Mouse (Mus musculus): ENCODE results near the gene Tsfm. TPM values are rescaled to one million over a fixed set of nuclear protein-coding genes. Genes with fewer than 3 reads are reported as not detected.

The Tsfm gene
- total RNA-seq, 2 experiments from 2014 or later, result 64.4 to 71.3 TPM

DNA sequence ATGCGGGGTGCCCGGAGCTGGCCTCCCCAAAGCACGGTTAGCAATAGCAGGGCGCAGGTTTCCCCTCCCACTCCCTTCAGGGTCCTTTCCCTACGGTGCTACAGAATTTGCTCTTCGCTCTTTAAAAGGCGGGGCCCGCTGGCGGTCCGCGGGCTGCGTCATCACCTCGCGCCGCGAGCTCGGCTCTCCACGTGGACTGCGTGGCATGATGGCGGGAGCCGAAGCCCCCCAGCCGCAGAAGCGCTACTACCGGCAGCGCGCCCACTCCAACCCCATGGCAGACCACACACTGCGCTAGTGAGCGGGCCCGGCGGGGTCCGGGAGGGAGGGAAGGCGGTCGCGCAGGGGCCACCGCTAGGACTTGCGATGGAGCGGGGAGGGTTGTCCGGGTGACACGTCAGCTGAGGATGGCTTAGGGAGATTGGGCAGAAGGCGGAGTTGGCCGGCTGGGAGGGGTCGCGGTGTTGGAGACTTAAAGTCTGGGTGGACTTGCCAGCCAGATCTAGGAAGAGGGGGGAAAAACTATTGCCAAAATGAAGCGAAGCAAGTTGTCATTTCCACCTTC lies 11.2 kb upstream of the Tsfm start:
- DNase-seq, result peak; percentile 89 to 93

- peak; percentile 45 to 69 for DNase-seq
Measured at GRCm38 (mm10) chr10:127041274-127041766, 10.7 kb upstream of the Tsfm start, which contains the start of the genes Mettl1 and Eef1akmt3. Gene Mettl1, plus strand, starts transcription at chr10:127041414. Gene Eef1akmt3, minus strand, starts transcription at chr10:127041513.

DNA sequence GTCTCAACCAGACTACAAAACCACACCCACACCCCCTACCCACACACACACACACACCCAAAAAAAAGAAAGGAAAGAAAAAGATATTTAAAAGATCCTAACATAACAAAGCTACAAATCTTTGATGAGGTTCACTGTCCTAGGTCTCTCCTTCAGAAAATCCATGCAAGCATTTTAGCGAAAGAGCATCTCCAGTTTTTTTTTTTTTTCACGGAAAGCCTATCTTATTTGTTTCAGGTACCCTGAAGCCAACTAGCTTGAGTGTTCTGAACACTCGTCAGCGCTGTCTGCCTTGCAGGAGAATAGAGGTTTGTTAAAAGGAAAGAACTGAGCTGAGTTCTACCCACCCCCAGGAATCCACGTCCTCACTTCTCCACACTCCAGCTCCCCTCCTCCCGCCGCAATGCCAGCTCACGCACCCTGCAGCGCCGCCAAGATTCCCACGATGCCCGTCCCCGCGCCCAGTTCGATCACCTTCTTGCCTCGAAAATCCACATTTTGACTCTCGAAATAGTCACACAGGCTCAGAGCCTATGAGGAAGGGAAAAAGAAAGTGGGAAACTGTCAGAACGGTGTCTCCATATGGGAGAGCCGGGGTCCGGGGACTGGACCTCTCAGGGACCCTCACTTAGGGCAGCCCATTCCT lies 10.1 kb upstream of the Tsfm start:
- peak; percentile 39 to 40 for DNase-seq

GRCm38 (mm10) chr10:127037641-127038040 lies 7.0 kb upstream of the Tsfm start:
- DNase-seq, result no peak

- no peak for DNase-seq
Measured at GRCm38 (mm10) chr10:127036273-127036672, 5.6 kb upstream of the Tsfm start.

DNA sequence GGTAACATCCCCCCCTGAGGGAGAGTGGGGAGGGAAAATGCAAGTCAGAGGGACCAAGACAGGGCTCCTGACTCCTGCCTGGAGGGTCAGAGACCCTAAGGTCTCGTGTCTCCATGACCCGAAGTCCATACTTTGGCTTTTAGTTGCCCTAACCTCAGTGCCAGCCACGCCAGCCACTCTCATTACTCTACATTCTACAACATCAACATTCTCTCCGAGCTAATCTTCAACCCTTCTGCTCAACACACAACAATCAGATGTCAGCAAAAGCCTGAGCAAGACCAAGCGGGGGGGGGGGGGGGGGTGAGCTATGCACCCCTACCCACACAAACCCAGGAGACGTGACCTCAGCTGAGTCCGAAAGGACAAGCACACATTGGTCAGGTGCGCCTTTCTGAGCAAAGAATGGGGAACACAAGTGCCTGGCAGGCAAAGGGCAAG lies 2.7 kb upstream of the Tsfm start:
- DNase-seq, result no peak

GRCm38 (mm10) chr10:127018422-127018821 lies 12.2 kb downstream of the Tsfm start:
- DNase-seq, result no peak

GRCm38 (mm10) chr10:127017071-127017470 lies 13.6 kb downstream of the Tsfm start:
- DNase-seq, result no peak

- DNase-seq, result no peak
Measured at GRCm38 (mm10) chr10:127016488-127016887, 14.2 kb downstream of the Tsfm start.

- peak in 1 of 2 experiments; percentile 36 for DNase-seq
Measured at GRCm38 (mm10) chr10:127003806-127004205, 26.8 kb downstream of the Tsfm start.

- DNase-seq, result peak; percentile 79 to 84
Measured at GRCm38 (mm10) chr10:127003334-127003733, 27.3 kb downstream of the Tsfm start.

DNA sequence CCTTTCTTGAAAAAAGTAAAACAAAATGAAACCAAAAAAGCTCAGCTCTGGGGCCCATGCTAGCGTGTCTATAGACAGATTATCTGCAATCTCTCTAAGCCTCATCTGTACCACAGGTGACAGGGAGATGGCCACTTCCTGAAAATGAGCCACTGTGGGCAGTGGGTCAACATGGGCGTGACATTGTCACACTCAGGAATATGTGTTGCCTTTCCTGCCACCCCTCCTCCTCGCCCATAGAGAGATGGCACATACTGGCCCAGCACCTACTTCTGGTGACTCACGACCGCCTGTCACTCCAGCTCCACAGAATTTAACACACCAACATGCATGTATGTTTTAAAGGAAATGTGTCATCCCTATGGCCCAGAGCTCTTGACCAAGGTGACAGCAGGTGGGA lies 27.9 kb downstream of the Tsfm start:
- no peak for DNase-seq

DNA sequence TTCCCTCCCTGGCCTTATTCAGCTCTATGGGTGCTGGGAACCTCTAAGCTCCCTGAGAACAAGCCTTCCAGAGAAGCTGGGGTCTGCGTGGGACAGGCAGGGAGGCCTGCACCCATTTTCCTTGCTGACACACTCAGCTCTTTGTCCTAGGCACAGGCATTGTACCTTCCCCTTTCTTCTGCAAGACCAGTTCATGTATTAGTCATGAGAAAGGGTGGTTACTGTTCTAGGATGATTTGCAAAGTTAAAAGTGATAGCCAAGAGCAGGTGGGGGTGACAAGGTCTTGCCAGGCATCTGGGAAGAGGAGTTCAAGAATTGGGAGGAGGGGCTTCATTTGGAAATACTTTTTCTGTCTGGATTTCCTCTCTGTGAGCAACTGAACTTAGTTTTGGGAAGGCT lies 28.6 kb downstream of the Tsfm start:
- no peak for DNase-seq

GRCm38 (mm10) chr10:127001297-127001696 lies 29.3 kb downstream of the Tsfm start:
- no peak for DNase-seq

GRCm38 (mm10) chr10:127000529-127000928 lies 30.1 kb downstream of the Tsfm start, which contains the start of gene Avil:
Gene Avil, plus strand, starts transcription at chr10:127000709.
- DNase-seq, result no peak

DNA sequence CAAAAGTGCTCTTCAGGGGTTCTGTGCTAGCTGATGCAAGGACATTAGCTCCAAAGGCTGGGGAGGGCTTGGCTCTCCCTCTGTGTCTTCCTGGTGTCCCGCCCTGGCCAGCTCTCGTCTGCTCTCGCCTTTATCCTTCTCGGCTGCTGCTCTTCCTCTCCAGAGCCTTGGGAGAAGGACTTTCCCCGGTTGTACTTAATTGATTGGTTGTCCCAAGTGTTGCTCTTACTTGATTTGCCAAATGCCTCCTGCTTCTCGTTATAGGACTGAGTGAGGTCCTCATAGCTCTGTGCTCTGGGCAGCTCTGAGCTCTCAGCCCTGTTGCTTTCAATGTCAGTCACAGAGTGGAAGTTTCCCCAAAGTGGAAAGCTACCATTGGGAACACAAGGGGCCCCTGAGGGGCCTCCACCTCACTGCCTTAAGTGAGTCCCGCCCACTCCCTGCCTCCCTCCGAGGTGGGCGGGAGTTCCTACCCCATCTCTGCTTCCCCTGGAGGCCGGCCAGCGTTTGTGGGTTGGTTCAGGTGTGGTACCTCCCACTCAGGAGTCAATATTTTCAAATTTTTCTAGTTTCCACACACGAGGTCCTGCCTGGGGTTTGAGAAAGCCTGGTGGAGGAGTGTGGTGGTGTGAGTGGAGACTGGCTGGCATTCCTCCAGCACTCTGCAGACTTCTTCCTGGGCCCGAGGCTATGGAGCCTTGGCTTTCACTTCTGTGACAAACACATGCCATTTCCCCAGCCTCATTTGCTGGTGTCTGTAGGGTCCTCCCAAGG lies 33.1 kb downstream of the Tsfm start:
- DNase-seq, result no peak

DNA sequence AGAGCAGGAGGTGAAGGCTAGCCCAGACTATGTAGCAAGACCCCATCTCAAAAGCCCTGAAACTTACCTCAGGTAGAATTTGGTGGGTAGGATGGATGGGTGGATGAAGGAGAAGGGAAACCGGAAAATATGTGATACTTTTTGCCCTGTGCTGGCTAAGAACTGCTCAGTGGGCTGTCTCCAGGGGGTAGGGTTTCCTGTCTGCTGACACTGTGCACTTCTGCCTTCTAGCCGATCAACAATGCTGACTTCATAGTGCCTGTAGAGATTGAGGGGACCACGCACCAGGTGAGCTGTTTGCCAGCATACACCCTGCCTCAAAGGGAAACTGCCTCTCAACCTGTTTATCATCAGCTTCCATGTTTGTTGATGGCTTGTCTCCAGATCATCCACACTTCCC lies 37.0 kb downstream of the Tsfm start:
- DNase-seq, result no peak

GRCm38 (mm10) chr10:126991676-126992075 lies 39.0 kb downstream of the Tsfm start:
- no peak for DNase-seq

- DNase-seq, result peak; percentile 92
Measured at GRCm38 (mm10) chr10:126990313-126991056, 40.2 kb downstream of the Tsfm start.

GRCm38 (mm10) chr10:126988513-126989165 lies 42.0 kb downstream of the Tsfm start:
- no peak for DNase-seq

All from adrenal gland, postnatal 36 days (tissue).